Comparison of ENCODE assay signal across 9 mouse cellular contexts in the genomic region with DNA sequence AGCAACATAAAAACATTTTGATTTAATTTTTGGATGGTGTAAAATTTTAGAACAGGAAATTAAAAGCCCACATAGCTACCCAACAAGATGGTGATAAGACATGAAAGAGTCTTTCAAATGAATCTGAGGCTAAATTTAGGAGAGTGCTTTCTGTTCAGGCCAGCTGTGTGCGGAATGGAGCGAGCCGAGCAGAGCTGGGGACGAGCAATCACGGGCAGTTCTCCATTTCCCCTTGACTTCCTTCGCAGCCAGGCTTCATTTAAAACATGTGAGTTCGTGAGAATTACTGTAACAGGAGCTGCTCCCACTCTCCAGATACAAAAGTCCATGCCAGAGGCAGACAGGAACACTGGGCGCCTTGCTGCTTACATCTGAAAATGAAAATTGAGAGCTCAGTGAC.
DNase-seq lines count a peak whose midpoint lies in the region; ATAC-seq and TF ChIP-seq lines count a peak whose summit lies in the region.
"Had no signal": no experiment of that assay in that cellular context is flagged by ENCODE, and none has a peak within 500 bp of the region (broad histone marks: within the 10 kb centered on the region; RNA-seq: fewer than 3 reads in every experiment).

No protein-coding gene starts in this region.

- no peak overlapping the region for H3K9ac ChIP-seq in embryonic facial prominence, embryonic 12.5 days
- H3K9ac ChIP-seq in intestine, embryonic 15.5 days = no peak overlapping the region

- intact Hi-C loops in left cerebral cortex, postnatal 4 days (cut with DNase I) = no loop called here

- H3K4me1 ChIP-seq in embryonic facial prominence, embryonic 12.5 days = 0 out of 2 replicates have a peak, but pooled peaks cover 4% of the 10 kb centered on the region
- H3K4me1 ChIP-seq in intestine, embryonic 15.5 days (replicated peaks) = no peaks in the 10 kb centered on the region
- H3K4me1 ChIP-seq in kidney, adult 2 months (ENCODE audit: control insufficient read depth, insufficient read depth, low read length) = no peaks in the 10 kb centered on the region; the same call in 1 of the 2 replicates

- 0 out of 2 replicates have a peak overlapping the region, but pooled peaks have one; percentile 2 for H3K4me2 ChIP-seq in embryonic facial prominence, embryonic 12.5 days (replicated peaks)
- H3K4me2 ChIP-seq in intestine, embryonic 15.5 days (replicated peaks) = no peak overlapping the region

- peak; percentile 17 for DNase-seq in left cerebral cortex, adult 11 months (ENCODE audit: low spot score)
- no peak for DNase-seq in left cerebral cortex, postnatal 4 days
- DNase-seq in layer of hippocampus, postnatal 10 days (ENCODE audit: low spot score in 2 of 2) = peak; percentile 21 to 31
- peak; percentile 55 to 71 for DNase-seq in right cerebral cortex, postnatal 10 days (ENCODE audit: low spot score in 2 of 2)
- no peak for DNase-seq in urinary bladder, adult 18-20 months (ENCODE audit: low spot score in 2 of 2)
- DNase-seq in kidney, adult 2 months = no peak
- DNase-seq: lung, postnatal 14 days had no signal

- ATAC-seq in embryonic facial prominence, embryonic 12.5 days (ENCODE audit: insufficient number of reproducible peaks, insufficient read depth, low FRiP score, low TSS enrichment) = no peak
- ATAC-seq in intestine, embryonic 15.5 days = no peak

- TF ChIP-seq POLR2A in kidney, adult 2 months (IDR thresholded peaks at IDR 0.05; ENCODE audit: low read depth, low read length) = no peak

- 23% methylated on average over 8 of the region's 8 CpGs for WGBS in embryonic facial prominence, embryonic 12.5 days
- WGBS in intestine, embryonic 15.5 days = 58% methylated on average over 8 of the region's 8 CpGs
- WGBS in kidney, adult 2 months = 37% methylated on average over 8 of the region's 8 CpGs

- no peak for TF ChIP-seq CTCF in kidney, adult 2 months (conservative IDR thresholded peaks at IDR 0.05; ENCODE audit: insufficient read depth, insufficient read length, low read depth, low read length)

- no peaks in the 10 kb centered on the region for H3K36me3 ChIP-seq in embryonic facial prominence, embryonic 12.5 days
- H3K36me3 ChIP-seq in intestine, embryonic 15.5 days = no peaks in the 10 kb centered on the region
- H3K36me3 ChIP-seq in kidney, adult 2 months (ENCODE audit: control insufficient read depth, insufficient read depth, low read length) = no peaks in the 10 kb centered on the region

- no peaks in the 10 kb centered on the region for H3K27me3 ChIP-seq in embryonic facial prominence, embryonic 12.5 days
- H3K27me3 ChIP-seq in intestine, embryonic 15.5 days (replicated peaks) = no peaks in the 10 kb centered on the region
- H3K27me3 ChIP-seq in kidney, adult 2 months (replicated peaks; ENCODE audit: control insufficient read depth, insufficient read depth, low read length) = no peaks in the 10 kb centered on the region

- H3K27ac ChIP-seq in embryonic facial prominence, embryonic 12.5 days = peak overlapping the region; percentile 61; the same call in 1 of the 2 replicates
- no peak overlapping the region for H3K27ac ChIP-seq in intestine, embryonic 15.5 days
- no peak overlapping the region for H3K27ac ChIP-seq in kidney, adult 2 months (ENCODE audit: insufficient read depth, low read depth, low read length)

- no peak overlapping the region for H3K4me3 ChIP-seq in embryonic facial prominence, embryonic 12.5 days
- no peak overlapping the region for H3K4me3 ChIP-seq in intestine, embryonic 15.5 days (replicated peaks)
- H3K4me3 ChIP-seq in kidney, adult 2 months (ENCODE audit: insufficient read depth, low read depth, low read length) = no peak overlapping the region

- H3K9me3 ChIP-seq in embryonic facial prominence, embryonic 12.5 days = peaks cover 4% of the 10 kb centered on the region; the same call in 1 of the 2 replicates
- H3K9me3 ChIP-seq in intestine, embryonic 15.5 days = no peaks in the 10 kb centered on the region

Comparison
In these comparisons a context has a peak if more than half of its experiments do, and no peak if none do; other contexts are left out.
1. DNase-seq: peak in left cerebral cortex, adult 11 months (single experiment), layer of hippocampus, postnatal 10 days (2 of 2) and right cerebral cortex, postnatal 10 days (2 of 2); none in left cerebral cortex, postnatal 4 days (single experiment), urinary bladder, adult 18-20 months (0 of 2) and kidney, adult 2 months (single experiment).